Mouse (Mus musculus) gastrocnemius, adult 8-10 months (tissue): ENCODE results near the gene Cdc40. TPM values are rescaled to one million over a fixed set of nuclear protein-coding genes. Genes with fewer than 3 reads are reported as not detected.

Experiments used
- total RNA-seq, 4 experiments: library from RNA; stranded (reverse); gene quantifications; 2 replicates each; pipeline ENCODE4 v1.2.4; 2022

The Cdc40 gene
- total RNA-seq, 4 experiments from 2014 or later = 4.7 to 6.7 (median 5.2) TPM

Other genes with a start within 250 kb of the Cdc40 start
- gene Mettl24, start 200.0 kb downstream of the Cdc40 start, total RNA-seq = 1 to 10 TPM in 1 of 4 experiments, under 1 TPM in 3; 0.53 to 1.3 (median 0.60) TPM
- under 1 TPM; 0.19 to 0.31 (median 0.23) TPM for gene Wasf1, start 164 bp upstream of the Cdc40 start, total RNA-seq
- not detected for gene Gpr6, start 189.0 kb upstream of the Cdc40 start, total RNA-seq